Mouse (Mus musculus) E14TG2a.4 (cell line): ENCODE data around the gene Cct8.

Source experiments
- CTCF ChIP-seq: conservative IDR thresholded peaks from 2 replicates; pipeline ENCODE4 v1.5.1; 2014; ENCODE audit warnings: low read length
- NANOG ChIP-seq: IDR thresholded peaks from 2 replicates; pipeline ENCODE4 v1.6.1; 2014; ENCODE audit warnings: borderline replicate concordance, low read length, mixed read lengths

- no peak for TF ChIP-seq CTCF
- no peak for TF ChIP-seq NANOG
Observed at GRCm38 (mm10) chr16:87486739-87487138, 8.9 kb downstream of the Cct8 start.
